Mouse (Mus musculus) ovary, postnatal 10 days (tissue): ENCODE measurements around the gene Tmem107.

Experiments used
- DNase-seq: peaks from one replicate; pipeline ENCODE4 v3.0.0; 2022; ENCODE audit warnings: low spot score

The Tmem107 gene

GRCm38 (mm10) chr11:69070590-69071222, at the start of gene Tmem107:
Gene Tmem107 (plus strand): TSS chr11:69070806.
- DNase-seq = peak; percentile 87

DNA sequence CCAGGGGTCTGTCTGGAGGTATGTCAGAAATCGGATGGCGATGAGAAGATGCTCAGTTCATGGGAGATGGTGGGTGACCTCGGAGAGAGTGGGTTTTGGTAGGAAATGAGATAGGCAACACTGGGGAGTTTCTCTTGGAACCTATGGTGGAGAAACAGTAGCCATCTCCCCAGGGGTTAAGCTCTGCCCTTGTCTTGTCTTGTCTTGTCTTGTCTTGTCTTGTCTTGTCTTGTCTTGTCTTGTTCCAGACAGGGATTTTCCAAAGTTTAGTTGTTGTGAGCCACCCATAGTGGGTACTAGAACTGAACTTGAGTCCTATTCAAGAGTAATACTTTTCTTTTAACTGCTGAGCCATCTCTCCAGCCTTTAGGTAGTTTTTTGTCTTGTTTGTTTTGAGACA, 44.0 kb upstream of the Tmem107 start:
- no peak for DNase-seq

GRCm38 (mm10) chr11:69028805-69029204, 41.8 kb upstream of the Tmem107 start:
- no peak for DNase-seq

GRCm38 (mm10) chr11:69033552-69033951, 37.1 kb upstream of the Tmem107 start:
- DNase-seq = no peak

- no peak for DNase-seq
Measured at GRCm38 (mm10) chr11:69034585-69034984, 36.0 kb upstream of the Tmem107 start.

- no peak for DNase-seq
Measured at GRCm38 (mm10) chr11:69035411-69035810, 35.2 kb upstream of the Tmem107 start.

- DNase-seq = no peak
Measured at GRCm38 (mm10) chr11:69035849-69036248, 34.8 kb upstream of the Tmem107 start.

GRCm38 (mm10) chr11:69036486-69037230, 33.9 kb upstream of the Tmem107 start:
- DNase-seq = peak; percentile 79

DNA sequence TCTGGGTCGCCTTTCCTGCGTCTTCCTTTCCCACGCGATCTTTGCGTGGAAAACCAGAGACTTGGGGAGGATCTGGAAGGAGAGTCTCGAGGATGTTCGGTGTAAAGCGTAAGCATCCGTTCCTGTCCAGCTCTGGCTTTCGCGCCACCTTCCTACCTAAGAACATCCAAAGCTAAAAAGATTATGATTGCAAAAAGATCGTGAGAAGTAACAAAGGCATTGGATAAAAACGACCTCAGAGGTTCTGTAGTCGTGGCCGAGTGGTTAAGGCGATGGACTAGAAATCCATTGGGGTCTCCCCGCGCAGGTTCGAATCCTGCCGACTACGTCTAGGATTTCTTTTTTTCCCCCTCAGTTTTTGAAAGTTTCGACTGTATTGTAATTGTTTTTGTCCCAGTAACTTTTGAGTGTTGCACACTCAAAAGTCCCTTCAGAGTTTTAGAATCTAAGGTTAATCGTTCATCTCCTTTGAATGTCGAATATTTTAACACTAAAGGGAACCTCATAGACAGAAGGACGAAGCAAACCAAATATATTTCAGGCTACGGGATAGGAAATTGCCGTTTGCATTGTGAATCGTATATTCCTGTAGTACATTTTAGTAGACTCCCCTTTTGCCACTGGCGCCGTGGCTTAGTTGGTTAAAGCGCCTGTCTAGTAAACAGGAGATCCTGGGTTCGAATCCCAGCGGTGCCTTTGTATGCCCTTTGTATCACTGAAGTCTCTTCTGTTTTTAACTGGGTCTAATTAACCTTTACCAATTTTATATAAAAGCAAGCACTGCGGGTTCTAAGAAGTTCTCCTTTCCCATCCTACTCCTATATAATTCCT, 33.2 kb upstream of the Tmem107 start:
- DNase-seq = peak; percentile 68

DNA sequence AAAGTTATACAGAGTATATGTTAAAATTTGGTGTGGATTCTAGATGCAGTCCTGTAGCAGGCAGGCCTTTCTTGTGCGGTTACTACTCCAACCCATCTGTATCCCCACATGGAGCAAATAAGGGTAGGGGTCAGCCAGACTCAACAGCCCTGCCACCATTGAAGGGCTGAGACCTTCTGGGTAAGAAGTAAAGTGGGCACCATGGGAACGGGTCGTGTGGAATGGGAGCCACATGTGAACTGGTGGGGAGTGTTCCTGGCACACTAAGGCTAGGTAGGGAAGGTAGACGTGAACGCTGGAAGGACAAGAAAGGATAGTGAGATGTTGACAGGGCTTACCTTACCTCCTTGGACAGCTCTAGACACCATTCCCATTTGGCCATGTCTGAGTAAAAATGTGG, 32.4 kb upstream of the Tmem107 start:
- DNase-seq = no peak

DNA sequence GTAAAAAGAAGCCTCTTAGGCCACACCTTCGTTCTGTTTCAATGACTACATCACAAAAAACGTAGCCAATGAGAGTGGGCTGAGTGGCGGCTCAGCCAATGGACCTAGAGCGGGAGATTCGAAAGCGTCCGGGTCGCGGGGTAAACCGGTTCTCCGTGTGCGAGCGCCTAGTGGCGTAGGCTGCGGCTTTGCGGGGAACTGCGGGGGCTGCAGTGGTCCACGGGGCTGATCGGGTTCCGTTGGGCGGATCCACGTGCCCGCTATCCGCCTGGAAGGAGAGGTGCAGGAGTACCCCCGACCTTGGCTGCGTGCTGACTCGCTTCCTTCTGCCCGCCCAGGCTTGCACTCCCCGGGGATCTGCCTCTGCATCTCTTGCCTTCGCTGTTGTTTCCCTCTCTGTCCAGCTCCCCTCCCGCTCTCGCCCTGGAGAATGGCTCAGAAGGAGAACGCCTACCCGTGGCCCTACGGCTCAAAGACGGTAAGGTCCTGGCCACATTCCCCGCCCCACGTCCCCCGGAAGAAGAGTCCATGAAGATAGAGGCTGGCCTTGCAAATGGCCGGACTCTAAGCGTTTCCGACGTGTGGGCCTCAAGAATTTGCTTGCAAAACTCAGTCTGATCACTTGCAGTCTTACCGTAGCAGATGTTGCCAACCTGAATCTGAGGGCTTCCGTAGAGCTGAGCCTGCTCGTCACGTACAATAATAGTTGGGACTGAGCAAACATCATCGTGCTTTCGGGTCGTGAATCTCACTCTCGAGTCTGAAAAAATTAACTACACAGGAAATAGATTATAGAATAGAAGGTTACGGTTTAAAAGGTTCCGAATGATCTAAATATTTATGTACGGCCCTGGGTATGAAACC, 24.8 kb upstream of the Tmem107 start, which contains the start of gene Aurkb:
TSS of gene Aurkb (plus strand) at position 117 of the 864 bp plus-strand sequence.
- peak; percentile 49 for DNase-seq

DNA sequence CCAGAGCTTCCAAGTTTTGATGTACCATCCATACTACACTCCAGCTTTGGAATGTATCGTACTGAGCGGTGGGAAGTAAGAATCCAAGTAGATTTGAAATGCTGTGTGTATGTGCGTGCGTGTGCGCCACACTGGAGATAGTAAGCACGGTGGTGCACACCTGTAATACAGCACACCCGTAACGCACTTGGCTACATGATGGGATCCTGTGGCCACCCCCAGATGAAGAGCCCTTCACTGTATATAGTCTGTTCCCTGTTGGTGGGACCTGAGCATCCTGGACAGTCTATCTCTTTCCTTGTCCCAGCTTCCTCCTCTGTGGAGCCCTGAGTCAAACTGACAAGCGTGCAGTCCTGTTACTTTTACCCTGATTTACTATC, 24.2 kb upstream of the Tmem107 start:
- DNase-seq = no peak

DNA sequence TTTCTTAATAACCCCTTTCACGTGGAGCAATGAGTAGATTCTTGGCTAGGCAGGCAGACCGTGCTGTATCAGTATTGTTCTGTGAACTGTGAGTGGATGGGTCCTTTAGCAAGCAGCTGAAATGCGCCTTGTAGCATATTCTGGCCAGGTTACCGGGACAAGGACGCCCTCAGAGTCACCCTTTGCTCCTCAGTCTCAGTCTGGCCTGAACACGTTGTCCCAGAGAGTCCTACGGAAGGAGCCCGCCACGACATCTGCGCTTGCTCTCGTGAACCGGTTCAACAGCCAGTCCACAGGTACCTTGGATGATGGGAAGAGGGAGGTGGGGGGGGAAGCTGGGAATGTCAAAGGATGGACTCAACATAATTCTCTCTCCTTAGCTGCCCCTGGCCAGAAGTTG, 23.0 kb upstream of the Tmem107 start:
- DNase-seq = no peak

- DNase-seq = no peak
Measured at GRCm38 (mm10) chr11:69048151-69048550, 22.5 kb upstream of the Tmem107 start.

DNA sequence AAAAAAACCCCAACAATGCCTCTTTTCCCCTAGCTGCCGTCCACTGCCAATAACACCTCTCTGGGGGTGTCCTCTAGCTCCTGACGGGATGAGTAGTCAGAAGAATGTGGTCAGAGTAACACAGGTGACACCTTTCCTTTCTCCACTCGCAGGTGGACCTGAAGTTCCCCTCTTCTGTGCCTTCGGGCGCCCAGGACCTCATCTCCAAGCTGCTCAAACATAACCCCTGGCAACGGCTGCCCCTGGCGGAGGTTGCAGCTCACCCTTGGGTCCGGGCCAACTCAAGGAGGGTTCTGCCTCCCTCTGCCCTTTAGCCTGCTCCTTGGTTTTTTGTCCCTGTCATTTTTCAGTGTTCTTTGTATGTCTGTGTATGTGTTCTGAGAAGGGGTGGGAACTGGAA, 19.9 kb upstream of the Tmem107 start:
- DNase-seq = no peak

GRCm38 (mm10) chr11:69051771-69052170, 18.8 kb upstream of the Tmem107 start:
- no peak for DNase-seq

DNA sequence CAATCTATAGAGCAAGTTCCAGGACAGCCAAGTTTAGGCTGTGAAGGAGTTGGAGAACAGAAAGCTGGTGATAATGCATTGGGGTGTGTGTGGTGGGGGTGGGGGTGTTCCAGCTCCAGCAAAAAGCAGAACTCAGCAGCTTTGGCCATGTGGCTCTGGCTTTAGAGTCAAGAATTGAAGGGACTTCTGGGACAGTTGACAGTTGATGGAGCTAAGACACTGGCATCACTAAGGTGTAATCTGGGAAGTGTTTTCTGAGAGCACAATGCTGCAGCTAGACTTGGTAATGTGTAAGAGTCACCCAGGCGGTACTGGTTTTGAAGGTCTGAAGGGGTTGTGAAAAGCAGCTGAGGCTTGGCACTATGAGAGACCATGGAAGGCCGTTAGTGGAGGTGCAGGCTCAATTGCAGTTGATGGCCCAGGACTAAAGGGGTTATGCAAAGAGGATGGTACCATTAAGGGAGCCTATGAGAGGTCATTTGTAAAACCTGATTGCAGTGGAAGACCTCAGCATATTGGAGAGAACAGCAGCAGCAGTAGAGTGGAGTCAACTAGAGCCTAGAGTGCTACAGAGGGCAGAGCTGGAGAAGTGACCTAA, 17.7 kb upstream of the Tmem107 start:
- DNase-seq = no peak

DNA sequence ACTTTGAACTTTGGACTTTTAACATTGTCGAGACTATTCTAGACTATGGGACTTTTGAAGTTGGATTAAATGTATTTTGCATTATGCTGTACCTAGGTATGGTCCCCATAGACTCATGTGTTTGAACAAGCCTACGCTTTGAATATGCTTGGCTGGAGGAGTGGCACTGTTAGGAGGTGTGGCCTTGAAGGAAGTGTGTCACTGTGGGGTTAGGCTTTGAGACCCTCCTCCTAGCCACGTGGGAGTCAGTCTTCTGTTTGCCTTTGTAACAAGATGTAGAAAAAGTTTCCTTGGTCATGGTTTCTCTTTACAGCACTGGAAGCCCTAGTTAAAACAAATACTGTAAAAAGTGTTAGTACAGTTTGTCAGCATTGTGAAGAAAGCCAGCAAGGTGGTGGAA, 16.8 kb upstream of the Tmem107 start:
- no peak for DNase-seq

GRCm38 (mm10) chr11:69058265-69058664, 12.3 kb upstream of the Tmem107 start:
- no peak for DNase-seq

GRCm38 (mm10) chr11:69058729-69059356, 11.8 kb upstream of the Tmem107 start:
- DNase-seq = no peak
